Mouse (Mus musculus) forebrain, postnatal 0 days (tissue): ENCODE data around the gene Ccm2. TPM values are rescaled to one million over a fixed set of nuclear protein-coding genes. Genes with fewer than 3 reads are reported as not detected.
A peak's percentile ranks its signal among the peaks of the same experiment; 100 is the strongest.

Source experiments
- ATAC-seq: fragments of 200-750 bp; cut with Nextera tagmentation; 2 replicates; pipeline ENCODE4 v1.8.0; 2017; ENCODE audit warnings: mild to moderate bottlenecking, moderate library complexity
- DNase-seq: peaks from one replicate; pipeline ENCODE4 v3.0.0-alpha.2; 2015
- H3K27ac ChIP-seq: fragments of 300-500 bp; sonication (generic); 2 replicates; pipeline ENCODE4 v1.5.1; 2014; ENCODE audit warnings: low read depth, mild to moderate bottlenecking, antibody characterized with exemption, low read length, moderate library complexity, mixed read lengths
- H3K27me3 ChIP-seq: fragments of 300-500 bp; sonication (generic); 2 replicates; pipeline ENCODE4 v1.6.1; 2014; ENCODE audit warnings: mild to moderate bottlenecking, low read length, mixed read lengths; ENCODE audit not compliant: insufficient read depth
- H3K36me3 ChIP-seq: fragments of 300-500 bp; sonication (generic); 2 replicates; pipeline ENCODE4 v1.6.1; 2014; ENCODE audit warnings: mild to moderate bottlenecking, moderate library complexity; ENCODE audit not compliant: insufficient read depth
- H3K4me1 ChIP-seq: fragments of 300-500 bp; sonication (generic); 2 replicates; pipeline ENCODE4 v1.6.1; 2014; ENCODE audit warnings: antibody characterized with exemption; ENCODE audit not compliant: insufficient read depth
- H3K4me2 ChIP-seq: fragments of 300-500 bp; sonication (generic); 2 replicates; pipeline ENCODE4 v1.6.1; 2014; ENCODE audit warnings: low read depth, mild to moderate bottlenecking, moderate library complexity
- H3K4me3 ChIP-seq: fragments of 300-500 bp; sonication (generic); 2 replicates; pipeline ENCODE4 v1.5.1; 2014; ENCODE audit warnings: low read depth, low read length, mixed read lengths
- H3K9ac ChIP-seq: fragments of 300-500 bp; sonication (generic); 2 replicates; pipeline ENCODE4 v1.6.1; 2014; ENCODE audit warnings: mild to moderate bottlenecking
- H3K9me3 ChIP-seq: fragments of 300-500 bp; sonication (generic); 2 replicates; pipeline ENCODE4 v1.6.1; 2016; ENCODE audit warnings: low read length
- CTCF ChIP-seq: sonication (generic); IDR thresholded peaks from 2 replicates; pipeline ENCODE4 v1.5.1; 2016; ENCODE audit warnings: antibody characterized with exemption, control low read depth, low read depth
- WGBS: fragments of 180-500 bp; shearing (Covaris S2); extraction: QIAGEN DNeasy Blood & Tissue Kit; methylation state at CpG from one replicate; pipeline ENCODE4 v1.1.7; 2014; 5-methylcytosine and 5-hydroxymethylcytosine counted together
- polyA plus RNA-seq: library from polyadenylated mRNA; unstranded; fragments of >200 nt; fragmentation: Nextera tagmentation; extraction: Ambion mirVana; gene quantifications from 2 replicates; pipeline ENCODE4 v1.2.1, GENCODE M21; 2015
- total RNA-seq: library from RNA; depleted of rRNA; stranded (reverse); fragments of >200 nt; gene quantifications from 2 replicates; pipeline ENCODE4 v1.2.3, GENCODE M21; 2014

Gene Ccm2
- total and polyA plus RNA-seq, 2 experiments from 2014 or later: 58.9 to 84.0 TPM

DNA sequence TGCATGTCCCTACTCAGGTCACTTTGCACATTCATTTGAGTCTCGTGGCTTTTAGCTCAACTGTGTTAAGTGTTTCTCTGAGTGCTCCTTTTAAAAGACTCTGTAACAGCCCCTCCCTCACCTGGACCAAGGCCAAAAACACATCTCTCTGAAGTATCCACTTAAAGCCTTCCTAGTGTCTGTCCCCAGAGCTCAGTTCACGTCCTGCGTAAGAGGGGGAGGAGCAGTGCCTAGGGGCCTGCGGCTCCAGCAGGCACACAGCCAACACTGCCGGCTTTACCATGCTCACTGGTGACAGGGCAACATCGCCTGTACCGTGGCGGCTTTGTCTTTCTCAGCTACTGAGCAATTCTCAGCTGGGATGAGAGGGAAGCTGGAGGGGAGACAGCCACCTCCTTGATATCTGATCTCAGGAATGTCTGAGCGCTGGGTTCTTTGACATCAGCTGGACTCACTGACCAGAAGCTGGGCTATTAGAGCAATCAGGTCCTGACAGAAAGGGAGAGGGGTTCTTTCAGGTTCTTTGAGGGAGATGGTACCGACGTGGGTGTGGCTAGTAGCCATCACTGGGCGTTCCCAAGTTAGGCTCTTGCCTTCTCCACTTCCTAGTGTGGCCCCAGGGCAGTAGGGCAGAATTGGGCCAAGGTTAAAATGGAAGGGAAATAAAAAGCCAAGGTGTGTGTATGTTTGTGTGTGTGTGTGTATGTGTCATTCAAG is 57.4 kb downstream of the Ccm2 start:
- ATAC-seq (peak; percentile 4; the same call in 1 of the 2 replicates), DNase-seq (peak; percentile 82)
- TF ChIP-seq CTCF: no peak
- Histone ChIP-seq H3K4me3 (peak overlapping the region; percentile 76), H3K27me3 (no peaks in the 10 kb centered on the region), H3K4me1 (peaks cover 40% of the 10 kb centered on the region), H3K9ac (peak overlapping the region; percentile 94), H3K27ac (peak overlapping the region; percentile 99), H3K4me2 (peak overlapping the region; percentile 92), H3K36me3 (peaks cover 25% of the 10 kb centered on the region; the same call in 1 of the 2 replicates), H3K9me3 (no peaks in the 10 kb centered on the region)
- WGBS: 4% methylated on average over 12 of the region's 12 CpGs

DNA sequence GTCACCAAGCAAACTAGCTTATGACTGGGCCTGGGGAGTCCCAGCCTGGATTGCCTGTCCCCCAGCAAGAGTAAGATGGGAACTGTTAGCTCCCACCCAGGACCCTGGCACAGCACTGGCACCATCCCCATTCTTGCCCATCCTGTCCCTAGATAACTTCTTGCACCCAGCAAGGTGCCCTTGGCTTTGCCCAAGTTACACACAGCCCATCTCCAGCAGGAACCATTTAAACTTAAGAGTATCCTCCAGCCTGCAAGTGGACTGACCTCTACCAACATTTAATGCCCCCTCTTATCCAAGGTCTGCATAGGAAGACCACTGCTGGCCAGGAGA is 57.9 kb downstream of the Ccm2 start:
- no peak for TF ChIP-seq CTCF
- Histone ChIP-seq H3K27ac (peak overlapping the region; percentile 99), H3K4me1 (peaks cover 35% of the 10 kb centered on the region), H3K4me2 (peak overlapping the region; percentile 92), H3K27me3 (no peaks in the 10 kb centered on the region), H3K36me3 (peaks cover 25% of the 10 kb centered on the region; the same call in 1 of the 2 replicates), H3K4me3 (peak overlapping the region; percentile 76), H3K9ac (peak overlapping the region; percentile 94), H3K9me3 (no peaks in the 10 kb centered on the region)
- ATAC-seq: no peak
- no peak for DNase-seq

DNA sequence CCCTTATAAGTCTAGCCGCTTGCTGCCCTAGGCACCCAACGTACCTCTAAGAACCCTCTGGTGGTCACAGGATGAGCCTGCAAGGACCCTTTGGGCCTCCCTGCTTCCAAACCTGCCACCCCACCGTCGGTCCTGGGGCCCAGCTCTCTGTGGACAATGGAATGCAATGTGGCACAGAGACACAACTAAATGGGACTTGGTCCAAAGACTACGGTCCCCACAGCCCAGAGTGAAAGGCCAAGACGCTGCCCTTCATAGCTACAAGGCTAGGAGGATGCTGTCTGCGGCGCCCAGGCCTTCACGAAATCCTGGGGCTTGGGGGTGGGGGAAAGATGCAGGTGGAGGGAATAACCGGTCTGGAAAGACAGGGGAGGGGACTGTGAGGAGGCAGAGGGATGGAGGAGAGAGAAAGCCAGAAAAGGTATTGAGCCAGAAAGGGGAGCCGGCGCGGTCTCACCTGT is 58.4 kb downstream of the Ccm2 start:
- TF ChIP-seq CTCF: peak; percentile 70

DNA sequence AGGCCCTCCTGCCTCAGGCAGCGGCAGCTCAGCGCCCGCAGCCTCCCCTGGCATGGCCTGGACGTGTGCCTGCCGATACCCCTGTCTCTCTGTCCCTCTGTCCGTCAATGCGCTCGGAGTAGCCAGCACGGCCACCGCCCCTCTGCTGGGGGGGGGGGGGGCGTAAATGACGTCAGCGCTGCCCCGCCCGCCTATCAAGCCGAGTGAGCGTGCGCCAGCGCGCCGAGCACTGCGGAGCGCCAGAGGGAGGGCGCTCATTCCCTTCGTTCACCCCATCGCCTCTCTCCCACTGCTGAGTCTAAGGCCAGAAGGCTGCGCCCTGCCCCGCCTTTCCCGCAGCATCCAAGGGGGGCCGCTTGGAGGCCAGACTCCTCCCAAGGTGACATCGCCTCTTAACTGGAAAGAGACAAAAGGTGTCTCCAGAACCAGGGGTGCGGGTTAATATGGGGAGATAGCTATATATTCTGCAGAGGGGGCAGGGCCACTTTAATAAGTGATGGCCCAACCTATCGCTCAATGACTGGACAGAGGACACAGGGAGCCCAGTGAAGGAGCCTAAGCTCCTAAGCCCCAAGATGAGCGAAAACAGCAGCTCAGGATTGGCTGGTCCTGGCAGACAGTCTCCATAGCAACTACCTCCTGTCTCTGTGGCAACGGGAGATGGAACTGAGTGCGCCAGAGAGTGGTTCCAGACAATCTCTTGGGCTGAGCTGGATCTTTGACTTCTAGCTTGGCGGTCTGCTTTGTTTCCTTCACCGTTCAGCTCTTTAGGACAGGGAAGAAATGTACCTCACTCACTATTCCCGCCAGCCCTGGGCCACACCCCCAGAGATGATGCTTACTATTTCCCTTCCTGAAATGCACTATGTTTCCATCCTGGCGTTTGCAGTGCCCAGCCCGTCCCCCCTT is 59.1 kb downstream of the Ccm2 start, which contains the start of gene Nacad:
TSS of gene Nacad (minus strand) at position 563 of the 909 bp plus-strand sequence.
- Histone ChIP-seq H3K4me1 (peaks cover 31% of the 10 kb centered on the region), H3K27me3 (no peaks in the 10 kb centered on the region), H3K27ac (peak within 1 kb of the TSS; percentile 99), H3K9ac (peak within 1 kb of the TSS; percentile 94), H3K4me2 (peak within 1 kb of the TSS; percentile 92), H3K9me3 (no peaks in the 10 kb centered on the region), H3K36me3 (peaks cover 25% of the 10 kb centered on the region), H3K4me3 (peak within 1 kb of the TSS; percentile 76)
- peak; percentile 44; the same call in 1 of the 2 replicates for TF ChIP-seq CTCF
- WGBS: 4% methylated on average over 33 of the region's 41 CpGs
- peak; percentile 94 for ATAC-seq
- peak; percentile 94 for DNase-seq

More for the DNA sequence above, 58.4 kb downstream of the Ccm2 start:
- Histone ChIP-seq H3K27ac (peak overlapping the region; percentile 99), H3K9me3 (no peaks in the 10 kb centered on the region), H3K4me2 (peak overlapping the region; percentile 92), H3K4me1 (peaks cover 31% of the 10 kb centered on the region), H3K27me3 (no peaks in the 10 kb centered on the region), H3K36me3 (peaks cover 25% of the 10 kb centered on the region; the same call in 1 of the 2 replicates), H3K9ac (peak overlapping the region; percentile 94), H3K4me3 (peak overlapping the region; percentile 76)
- WGBS: 8% methylated on average over 13 of the region's 13 CpGs
- ATAC-seq (0 out of 2 replicates have a peak, but pooled peaks have one; percentile 5), DNase-seq (peak; percentile 73)

DNA sequence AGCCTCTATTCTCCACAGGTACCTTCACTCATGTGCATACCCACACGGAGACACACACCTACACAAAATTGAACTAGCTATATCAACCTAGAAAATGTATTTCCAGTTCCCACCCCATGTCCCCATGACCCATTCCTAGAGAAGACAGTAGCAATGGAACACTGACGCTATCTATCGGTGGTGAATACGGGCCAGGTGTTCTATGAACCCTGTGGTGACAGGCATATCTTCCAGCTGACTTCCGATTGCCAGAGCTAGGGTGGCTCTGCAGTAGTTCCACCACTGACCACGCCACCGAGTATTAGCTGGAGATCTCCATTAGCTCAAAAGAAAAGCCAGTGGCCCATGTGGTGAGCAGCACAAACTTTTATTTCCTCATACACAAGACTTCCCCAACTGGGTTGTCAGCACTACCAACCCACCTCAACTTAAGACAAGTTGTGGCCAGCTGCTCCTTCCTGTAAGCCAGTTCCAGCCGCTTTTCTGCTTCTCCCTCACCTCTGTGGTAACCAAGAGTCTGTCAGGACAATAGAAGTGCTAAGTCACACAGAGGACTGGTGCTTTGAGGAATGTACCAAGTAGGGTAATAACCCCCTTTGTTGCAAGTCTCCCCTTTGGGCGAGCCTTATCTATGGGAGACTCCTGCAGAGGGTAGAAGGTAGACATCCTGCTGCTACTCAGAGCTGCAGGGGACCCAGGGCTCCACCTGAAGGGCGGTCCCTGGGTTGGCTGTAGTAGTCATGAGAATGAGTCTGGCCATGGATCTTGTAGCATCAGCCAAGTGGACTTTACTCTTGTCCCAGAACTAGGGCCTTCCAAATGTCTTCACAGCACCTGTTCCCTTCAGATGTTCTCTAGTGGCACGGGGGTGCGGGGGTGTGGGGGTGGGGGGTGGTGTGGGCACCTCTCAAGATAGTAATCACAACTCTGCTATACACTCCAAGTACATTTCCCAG is 68.8 kb downstream of the Ccm2 start:
- no peak for TF ChIP-seq CTCF
- ATAC-seq (no peak), DNase-seq (no peak)
- no peaks in the 10 kb centered on the region for H3K4me1 ChIP-seq
- H3K4me3 ChIP-seq: no peak overlapping the region
- no peak overlapping the region for H3K27ac ChIP-seq
- 92% methylated on average over 12 of the region's 12 CpGs for WGBS
- H3K27me3 ChIP-seq: no peaks in the 10 kb centered on the region
- H3K9me3 ChIP-seq: no peaks in the 10 kb centered on the region
- no peak overlapping the region for H3K9ac ChIP-seq
- H3K36me3 ChIP-seq: peaks cover 78% of the 10 kb centered on the region
- H3K4me2 ChIP-seq: no peak overlapping the region

DNA sequence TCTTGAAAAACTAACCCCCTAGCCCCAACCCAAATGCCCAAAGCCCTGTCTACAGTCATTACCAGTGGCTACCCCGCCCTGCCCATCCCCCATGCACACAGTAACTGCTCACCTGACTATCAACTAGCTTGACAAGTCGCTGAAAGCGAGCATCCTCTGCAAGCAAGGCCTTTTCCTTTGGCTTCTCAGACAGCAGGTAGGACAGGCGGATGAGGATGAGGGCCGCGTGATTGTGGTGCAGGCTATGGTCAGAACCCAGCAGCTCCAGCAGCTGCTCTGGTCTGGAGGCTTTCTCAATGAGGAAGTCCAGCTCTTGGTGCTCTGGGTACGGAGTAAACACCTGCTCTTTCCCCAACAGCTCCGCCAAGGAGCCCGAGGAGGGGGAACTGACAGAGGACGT is 77.0 kb downstream of the Ccm2 start:
- TF ChIP-seq CTCF: no peak
- Histone ChIP-seq H3K4me3 (no peak overlapping the region), H3K4me2 (no peak overlapping the region), H3K36me3 (peaks cover 47% of the 10 kb centered on the region), H3K4me1 (peaks cover 15% of the 10 kb centered on the region), H3K9ac (no peak overlapping the region), H3K27me3 (no peaks in the 10 kb centered on the region), H3K27ac (no peak overlapping the region), H3K9me3 (no peaks in the 10 kb centered on the region)
- ATAC-seq: no peak
- no peak for DNase-seq
- WGBS: 91% methylated on average over 10 of the region's 10 CpGs
